Mouse (Mus musculus) bone marrow, adult 2 months (tissue): ENCODE results near the gene Tle6. TPM values are rescaled to one million over a fixed set of nuclear protein-coding genes. Genes with fewer than 3 reads are reported as not detected.

ENCODE experiments used
- H3K27ac ChIP-seq: fragments of 200-500 bp; 2 replicates; pipeline ENCODE4 v1.5.1; 2012; ENCODE audit warnings: low read depth, mild to moderate bottlenecking, control low read depth, inconsistent platforms, low read length; ENCODE audit not compliant: control insufficient read depth, poor library complexity, insufficient read depth
- H3K4me1 ChIP-seq: fragments of 200-500 bp; 2 replicates; pipeline ENCODE4 v1.6.1; 2011; ENCODE audit warnings: low read length; ENCODE audit not compliant: control insufficient read depth, insufficient read depth
- H3K4me3 ChIP-seq: fragments of 200-500 bp; replicated peaks from 2 replicates; pipeline ENCODE3; 2011; ENCODE audit warnings: mild to moderate bottlenecking, low read depth, low read length, control low read depth; ENCODE audit not compliant: control insufficient read depth
- CTCF ChIP-seq: fragments of 200-500 bp; IDR thresholded peaks from 2 replicates; pipeline ENCODE4 v1.5.1; 2011; ENCODE audit warnings: low read length, control low read depth; ENCODE audit not compliant: control insufficient read depth, insufficient read depth
- POLR2A ChIP-seq: fragments of 200-500 bp; IDR thresholded peaks from 2 replicates; pipeline ENCODE4 v1.6.1; 2011; ENCODE audit warnings: low read depth, mild to moderate bottlenecking, control low read depth, low read length, borderline replicate concordance; ENCODE audit not compliant: control insufficient read depth
- WGBS: fragments of 180-500 bp; shearing (Covaris S2); methylation state at CpG from one replicate; pipeline ENCODE4 v1.1.7; 2018; 5-methylcytosine and 5-hydroxymethylcytosine counted together
- polyA plus RNA-seq: library from polyadenylated mRNA; stranded (reverse); fragments of >200 nt; gene quantifications from 2 replicates; pipeline ENCODE4 v1.2.4, GENCODE M21; 2011; ENCODE audit warnings: low replicate concordance; ENCODE audit not compliant: missing spikeins, insufficient read depth, insufficient read length

The Tle6 gene
- polyA plus RNA-seq, 1 experiment, result 27.8 TPM

GRCm38 (mm10) chr10:81559627-81560539 lies 41.0 kb downstream of the Tle6 start:
- WGBS, result under 1% methylated on average over 32 of the region's 36 CpGs
- peak overlapping the region; percentile 84 for H3K27ac ChIP-seq
- TF ChIP-seq CTCF (no peak), POLR2A (peak; percentile 36; the same call in 1 of the 2 replicates)
- peaks cover 2% of the 10 kb centered on the region for H3K4me1 ChIP-seq
- peak overlapping the region; percentile 90 for H3K4me3 ChIP-seq

- Histone ChIP-seq H3K4me3 (peak within 1 kb of the TSS; percentile 90), H3K4me1 (peaks cover 2% of the 10 kb centered on the region), H3K27ac (peak within 1 kb of the TSS; percentile 84)
- 2% methylated on average over 32 of the region's 53 CpGs for WGBS
- TF ChIP-seq CTCF (no peak), POLR2A (peak; percentile 45; the same call in 1 of the 2 replicates)
Measured at GRCm38 (mm10) chr10:81559163-81559626, 41.7 kb downstream of the Tle6 start, which contains the start of gene Aes. TSS of gene Aes (plus strand) at chr10:81559488.

GRCm38 (mm10) chr10:81557491-81557890 lies 43.4 kb downstream of the Tle6 start:
- Histone ChIP-seq H3K4me3 (no peak overlapping the region), H3K27ac (no peak overlapping the region), H3K4me1 (peaks cover 2% of the 10 kb centered on the region)
- no peak for TF ChIP-seq POLR2A
- no peak for TF ChIP-seq CTCF
- 61% methylated on average over 1 of the region's 1 CpGs for WGBS

- Histone ChIP-seq H3K4me3 (no peak overlapping the region), H3K27ac (no peak overlapping the region), H3K4me1 (peaks cover under 1% of the 10 kb centered on the region)
- WGBS, result 76% methylated on average over 3 of the region's 3 CpGs
- TF ChIP-seq CTCF (peak; percentile 41; the same call in 1 of the 2 replicates), POLR2A (no peak)
Measured at GRCm38 (mm10) chr10:81556282-81556681, 44.6 kb downstream of the Tle6 start.

GRCm38 (mm10) chr10:81553807-81554755 lies 46.8 kb downstream of the Tle6 start:
- TF ChIP-seq POLR2A (no peak), CTCF (no peak)
- H3K27ac ChIP-seq, result peak overlapping the region; percentile 13
- no peaks in the 10 kb centered on the region for H3K4me1 ChIP-seq
- WGBS, result 69% methylated on average over 6 of the region's 6 CpGs
- H3K4me3 ChIP-seq, result no peak overlapping the region

- TF ChIP-seq CTCF (peak; percentile 67), POLR2A (no peak)
- no peaks in the 10 kb centered on the region for H3K4me1 ChIP-seq
- H3K4me3 ChIP-seq, result no peak overlapping the region
- no peak overlapping the region for H3K27ac ChIP-seq
- WGBS, result 82% methylated on average over 5 of the region's 5 CpGs
Measured at GRCm38 (mm10) chr10:81553232-81553631, 47.6 kb downstream of the Tle6 start.

- Histone ChIP-seq H3K4me3 (no peak overlapping the region), H3K4me1 (no peaks in the 10 kb centered on the region; the same call in 1 of the 2 replicates), H3K27ac (no peak overlapping the region)
- TF ChIP-seq POLR2A, result no peak
- peak; percentile 65; the same call in 1 of the 2 replicates for TF ChIP-seq CTCF
- 2% methylated on average over 12 of the region's 12 CpGs for WGBS
Measured at GRCm38 (mm10) chr10:81551597-81552102, 49.2 kb downstream of the Tle6 start.
